Mouse (Mus musculus) midbrain, postnatal 0 days (tissue): ENCODE data around the gene Abcb6. TPM values are rescaled to one million over a fixed set of nuclear protein-coding genes. Genes with fewer than 3 reads are reported as not detected.

Source experiments
- ATAC-seq: fragments of 200-750 bp; cut with Nextera tagmentation; 2 replicates; pipeline ENCODE4 v1.8.0; 2017; ENCODE audit warnings: moderate number of reproducible peaks, mild to moderate bottlenecking, moderate TSS enrichment, moderate library complexity; ENCODE audit not compliant: low FRiP score
- DNase-seq: peaks from one replicate; pipeline ENCODE4 v3.0.0-alpha.2; 2015; ENCODE audit warnings: low spot score
- H3K27ac ChIP-seq: fragments of 300-500 bp; sonication (generic); 2 replicates; pipeline ENCODE4 v1.5.1; 2014; ENCODE audit warnings: low read depth, mild to moderate bottlenecking, low read length, mixed read lengths
- H3K27me3 ChIP-seq: fragments of 300-500 bp; sonication (generic); 2 replicates; pipeline ENCODE4 v1.6.1; 2014; ENCODE audit warnings: low read length, control low read depth, mixed read lengths; ENCODE audit not compliant: insufficient read depth
- H3K36me3 ChIP-seq: fragments of 300-500 bp; sonication (generic); 2 replicates; pipeline ENCODE4 v1.6.1; 2014; ENCODE audit warnings: low read length, control low read depth, mixed read lengths; ENCODE audit not compliant: insufficient read depth
- H3K4me1 ChIP-seq: fragments of 300-500 bp; sonication (generic); 2 replicates; pipeline ENCODE4 v1.6.1; 2014; ENCODE audit warnings: mild to moderate bottlenecking, control low read depth, antibody characterized with exemption, low read length, mixed read lengths; ENCODE audit not compliant: insufficient read depth
- H3K4me2 ChIP-seq: fragments of 300-500 bp; sonication (generic); 2 replicates; pipeline ENCODE4 v1.6.1; 2014; ENCODE audit warnings: low read depth, mild to moderate bottlenecking, low read length, mixed read lengths; ENCODE audit not compliant: poor library complexity, severe bottlenecking
- H3K4me3 ChIP-seq: fragments of 300-500 bp; sonication (generic); 2 replicates; pipeline ENCODE4 v1.5.1; 2014; ENCODE audit warnings: low read depth, mild to moderate bottlenecking, low read length, moderate library complexity
- H3K9ac ChIP-seq: fragments of 300-500 bp; sonication (generic); replicated peaks from 2 replicates; pipeline ENCODE4 v1.6.1; 2014; ENCODE audit warnings: mild to moderate bottlenecking, low read length, moderate library complexity, mixed read lengths; ENCODE audit not compliant: poor library complexity, severe bottlenecking
- H3K9me3 ChIP-seq: fragments of 300-500 bp; sonication (generic); 2 replicates; pipeline ENCODE4 v1.6.1; 2016; ENCODE audit warnings: low read length, control low read depth
- CTCF ChIP-seq: IDR thresholded peaks from 2 replicates; pipeline ENCODE4 v1.5.1; 2016; ENCODE audit warnings: antibody characterized with exemption, mild to moderate bottlenecking
- WGBS: fragments of 180-500 bp; shearing (Covaris S2); extraction: QIAGEN DNeasy Blood & Tissue Kit; methylation state at CpG from one replicate; pipeline ENCODE4 v1.1.7; 2014; 5-methylcytosine and 5-hydroxymethylcytosine counted together
- microRNA-seq: library from miRNA; unstranded; fragments of <30 nt; microRNA quantifications from one replicate; pipeline ENCODE4, GENCODE M21; 2016; ENCODE audit warnings: borderline number of aligned reads
- polyA plus RNA-seq: library from polyadenylated mRNA; unstranded; fragments of >200 nt; fragmentation: Nextera tagmentation; extraction: Ambion mirVana; gene quantifications from 2 replicates; pipeline ENCODE4 v1.2.1, GENCODE M21; 2015
- total RNA-seq: library from RNA; depleted of rRNA; stranded (reverse); fragments of >200 nt; gene quantifications from 2 replicates; pipeline ENCODE4 v1.2.3, GENCODE M21; 2014; rRNA removed

Gene Abcb6
- total and polyA plus RNA-seq, 2 experiments from 2014 or later: 44.6 to 49.1 TPM

DNA sequence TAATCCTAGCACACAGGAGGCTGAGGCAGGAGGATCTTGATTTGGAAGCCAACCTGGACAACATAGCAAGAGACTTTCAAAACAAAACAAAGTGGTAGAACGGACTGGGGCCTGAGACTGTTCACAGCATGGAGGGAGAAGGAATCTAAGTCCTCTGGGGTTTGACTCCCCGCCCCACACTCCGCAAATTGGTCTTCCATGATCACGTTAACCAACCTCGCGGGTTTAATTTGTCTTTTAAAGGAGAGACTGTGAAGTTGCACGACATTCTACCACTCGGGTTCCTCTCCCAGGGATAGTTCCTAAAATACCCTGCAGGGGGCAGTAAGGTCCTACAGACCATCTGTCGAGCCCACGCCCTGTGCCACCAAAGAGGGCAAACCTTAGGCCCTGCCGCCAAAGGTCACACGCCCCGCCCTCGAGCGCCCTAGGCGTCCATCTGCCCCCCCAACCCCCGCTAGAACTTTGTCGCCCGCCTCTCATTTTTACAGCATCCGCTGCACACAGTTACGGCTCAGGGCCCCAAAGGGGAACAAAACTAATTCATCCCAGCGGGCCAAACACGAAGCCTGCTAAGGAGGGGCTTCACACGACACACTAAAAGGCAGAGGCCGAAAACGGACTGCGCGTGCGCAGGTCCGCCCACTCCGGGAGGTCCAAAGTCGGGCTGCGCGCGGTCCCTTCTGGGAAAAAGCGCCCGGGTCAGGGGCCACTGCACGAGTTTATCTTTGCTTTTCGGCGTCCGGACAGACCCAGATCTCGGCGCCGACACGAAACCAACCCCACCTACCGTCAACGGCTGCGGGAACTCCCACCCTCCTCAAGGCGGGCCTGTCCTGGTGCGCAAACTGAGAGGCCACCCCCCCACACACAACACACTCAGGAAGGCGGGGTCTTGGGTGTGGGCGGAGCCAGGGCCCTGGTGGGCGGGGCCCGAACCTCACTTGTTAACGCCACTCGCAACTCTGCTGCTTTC lies 55.6 kb downstream of the Abcb6 start, which contains the start of gene Nhej1:
Gene Nhej1, minus strand, starts transcription at position 855 of the 976 bp plus-strand sequence.
- H3K9ac ChIP-seq: peak within 1 kb of the TSS; percentile 66
- DNase-seq (peak; percentile 98), ATAC-seq (peak; percentile 96)
- H3K4me1 ChIP-seq: no peaks in the 10 kb centered on the region
- no peaks in the 10 kb centered on the region for H3K36me3 ChIP-seq
- H3K27ac ChIP-seq: peak within 1 kb of the TSS; percentile 82
- no peaks in the 10 kb centered on the region for H3K9me3 ChIP-seq
- H3K4me3 ChIP-seq: peak within 1 kb of the TSS; percentile 61
- TF ChIP-seq CTCF: peak; percentile 83
- peak within 1 kb of the TSS; percentile 50 for H3K4me2 ChIP-seq
- H3K27me3 ChIP-seq: no peaks in the 10 kb centered on the region
- 1% methylated on average over 55 of the region's 56 CpGs for WGBS

DNA sequence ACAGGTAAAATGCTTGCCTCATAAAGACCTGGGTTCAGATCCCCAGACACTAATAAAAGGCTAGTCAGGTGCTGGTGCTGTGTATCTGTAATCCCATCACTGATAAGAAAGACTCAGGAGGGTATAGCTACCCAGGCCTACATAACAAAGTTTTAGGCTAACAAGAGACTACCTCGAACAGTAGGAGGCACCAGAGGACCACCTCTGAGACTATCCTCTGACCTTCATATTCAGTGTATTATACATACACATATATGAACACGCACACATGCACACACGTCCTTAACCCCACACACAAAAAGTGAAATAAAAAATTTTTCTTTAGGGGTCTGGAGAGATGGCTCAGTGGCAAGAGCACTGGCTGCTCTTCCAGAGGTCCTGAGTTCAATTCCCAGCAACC lies 58.0 kb downstream of the Abcb6 start:
- Histone ChIP-seq H3K9me3 (no peaks in the 10 kb centered on the region), H3K4me2 (no peak overlapping the region), H3K36me3 (no peaks in the 10 kb centered on the region), H3K9ac (no peak overlapping the region), H3K4me1 (no peaks in the 10 kb centered on the region), H3K4me3 (no peak overlapping the region), H3K27me3 (no peaks in the 10 kb centered on the region), H3K27ac (no peak overlapping the region)
- peak; percentile 22; the same call in 1 of the 2 replicates for TF ChIP-seq CTCF
- 80% methylated on average over 3 of the region's 3 CpGs for WGBS
- no peak for DNase-seq
- ATAC-seq: no peak

Small RNA genes lying within 50 kb of the gene (microRNA-seq; reads per million reads assigned to microRNA genes)
- not detected for gene Gm27943

Other genes starting within 250 kb of the Abcb6 start
- gene Cfap65, start 244.8 kb downstream of the Abcb6 start, total RNA-seq: 4.0 and 4.1 TPM in 2 replicates
- 0.94 and 1.5 TPM in 2 replicates for gene Cfap65, start 244.8 kb downstream of the Abcb6 start, polyA plus RNA-seq
- 0.16 and 1.2 TPM in 2 replicates for gene Ihh, start 228.7 kb downstream of the Abcb6 start, total RNA-seq
- 0.21 TPM in 2 replicates for gene Ihh, start 228.7 kb downstream of the Abcb6 start, polyA plus RNA-seq
- 1.8 and 2.4 TPM in 2 replicates for gene Nhej1, start 55.2 kb downstream of the Abcb6 start, total RNA-seq
- gene Nhej1, start 55.2 kb downstream of the Abcb6 start, polyA plus RNA-seq: 2.9 and 3.4 TPM in 2 replicates
- not detected in 2 replicates for gene Slc23a3, start 46.5 kb downstream of the Abcb6 start, total RNA-seq
- gene Slc23a3, start 46.5 kb downstream of the Abcb6 start, polyA plus RNA-seq: not detected in 2 replicates
- gene Cnppd1, start 37.7 kb downstream of the Abcb6 start, total RNA-seq: 50.5 and 51.4 TPM in 2 replicates
- gene Cnppd1, start 37.7 kb downstream of the Abcb6 start, polyA plus RNA-seq: 48.4 and 50.2 TPM in 2 replicates
- gene Retreg2, start 37.6 kb downstream of the Abcb6 start, total RNA-seq: 220 and 228 TPM in 2 replicates
- 145 TPM in 2 replicates for gene Retreg2, start 37.6 kb downstream of the Abcb6 start, polyA plus RNA-seq
- gene Zfand2b, start 11.7 kb downstream of the Abcb6 start, total RNA-seq: 28.5 and 38.4 TPM in 2 replicates
- 41.1 and 42.5 TPM in 2 replicates for gene Zfand2b, start 11.7 kb downstream of the Abcb6 start, polyA plus RNA-seq
- gene Ankzf1, start 11.8 kb upstream of the Abcb6 start, total RNA-seq: 20.1 and 27.7 TPM in 2 replicates
- 15.7 and 17.0 TPM in 2 replicates for gene Ankzf1, start 11.8 kb upstream of the Abcb6 start, polyA plus RNA-seq
- gene Atg9a, start 11.8 kb upstream of the Abcb6 start, total RNA-seq: 97.0 and 135 TPM in 2 replicates
- gene Atg9a, start 11.8 kb upstream of the Abcb6 start, polyA plus RNA-seq: 71.8 and 75.6 TPM in 2 replicates
- gene Glb1l, start 30.4 kb upstream of the Abcb6 start, total RNA-seq: 18.3 and 25.6 TPM in 2 replicates
- 18.2 and 18.4 TPM in 2 replicates for gene Glb1l, start 30.4 kb upstream of the Abcb6 start, polyA plus RNA-seq
- gene Stk16, start 30.4 kb upstream of the Abcb6 start, total RNA-seq: 98.8 and 130 TPM in 2 replicates
- gene Stk16, start 30.4 kb upstream of the Abcb6 start, polyA plus RNA-seq: 111 and 113 TPM in 2 replicates
- gene Tuba4a, start 39.5 kb upstream of the Abcb6 start, total RNA-seq: 99.2 and 165 TPM in 2 replicates
- 87.0 and 115 TPM in 2 replicates for gene Tuba4a, start 39.5 kb upstream of the Abcb6 start, polyA plus RNA-seq
- not detected in 2 replicates for gene A630095N17Rik, start 51.7 kb upstream of the Abcb6 start, total RNA-seq
- not detected in 2 replicates for gene A630095N17Rik, start 51.7 kb upstream of the Abcb6 start, polyA plus RNA-seq
- 43.6 and 46.7 TPM in 2 replicates for gene Dnajb2, start 56.0 kb upstream of the Abcb6 start, total RNA-seq
- 61.7 and 65.1 TPM in 2 replicates for gene Dnajb2, start 56.0 kb upstream of the Abcb6 start, polyA plus RNA-seq
- 116 and 127 TPM in 2 replicates for gene Ptprn, start 84.1 kb upstream of the Abcb6 start, total RNA-seq
- gene Ptprn, start 84.1 kb upstream of the Abcb6 start, polyA plus RNA-seq: 51.4 and 52.2 TPM in 2 replicates
- gene Resp18, start 98.0 kb upstream of the Abcb6 start, total RNA-seq: 302 and 332 TPM in 2 replicates
- gene Resp18, start 98.0 kb upstream of the Abcb6 start, polyA plus RNA-seq: 409 and 416 TPM in 2 replicates
- gene Dnpep, start 137.6 kb upstream of the Abcb6 start, total RNA-seq: 145 TPM in 2 replicates
- 128 and 139 TPM in 2 replicates for gene Dnpep, start 137.6 kb upstream of the Abcb6 start, polyA plus RNA-seq
- 1.9 and 2.6 TPM in 2 replicates for gene Des, start 179.9 kb upstream of the Abcb6 start, total RNA-seq
- gene Des, start 179.9 kb upstream of the Abcb6 start, polyA plus RNA-seq: 1.4 and 1.6 TPM in 2 replicates
- 62.9 and 70.6 TPM in 2 replicates for gene Speg, start 194.9 kb upstream of the Abcb6 start, total RNA-seq
- gene Speg, start 194.9 kb upstream of the Abcb6 start, polyA plus RNA-seq: 22.0 and 23.7 TPM in 2 replicates